Mouse (Mus musculus) adrenal gland, adult (tissue): ENCODE data around the gene Ckap5.
"Not testable (repeated sequence)": the region's sequence is repeated elsewhere in the genome, so short reads cannot be mapped to it uniquely, and the experiment has no call there.

Experiments used
- DNase-seq, 2 experiments: peaks; one replicate each; pipeline ENCODE4 v3.0.0; 2022 to 2023; ENCODE audit warnings: low spot score in 1 of 2; ENCODE audit not compliant: inconsistent age in 2 of 2

The Ckap5 gene

GRCm38 (mm10) chr2:91623366-91623765 is 96.8 kb downstream of the Ckap5 start:
- DNase-seq = not testable (repeated sequence)

GRCm38 (mm10) chr2:91627486-91627885 is 100.9 kb downstream of the Ckap5 start:
- no peak for DNase-seq

- no peak for DNase-seq
Observed at GRCm38 (mm10) chr2:91628171-91628570, 101.6 kb downstream of the Ckap5 start.

GRCm38 (mm10) chr2:91629682-91630081 is 103.1 kb downstream of the Ckap5 start:
- DNase-seq = peak in 1 of 2 experiments; percentile 60

GRCm38 (mm10) chr2:91630384-91630783 is 103.8 kb downstream of the Ckap5 start:
- peak in 1 of 2 experiments; percentile 46 for DNase-seq

- peak; percentile 51 to 77 for DNase-seq
Observed at GRCm38 (mm10) chr2:91631826-91632225, 105.3 kb downstream of the Ckap5 start.

- no peak for DNase-seq
Observed at GRCm38 (mm10) chr2:91632316-91632715, 105.8 kb downstream of the Ckap5 start.

- DNase-seq = peak in 1 of 2 experiments; percentile 20
Observed at GRCm38 (mm10) chr2:91633334-91633977, 106.9 kb downstream of the Ckap5 start.

- peak in 1 of 2 experiments; percentile 18 for DNase-seq
Observed at GRCm38 (mm10) chr2:91634841-91635240, 108.3 kb downstream of the Ckap5 start.

- peak in 1 of 2 experiments; percentile 18 for DNase-seq
Observed at GRCm38 (mm10) chr2:91635486-91635885, 108.9 kb downstream of the Ckap5 start.

GRCm38 (mm10) chr2:91636229-91636628 is 109.7 kb downstream of the Ckap5 start, which contains the start of gene F2:
F2 (minus strand) TSS chr2:91636414.
- peak in 1 of 2 experiments; percentile 19 for DNase-seq

GRCm38 (mm10) chr2:91636727-91637338 is 110.3 kb downstream of the Ckap5 start:
- no peak for DNase-seq

- no peak for DNase-seq
Observed at GRCm38 (mm10) chr2:91638931-91639330, 112.4 kb downstream of the Ckap5 start.

GRCm38 (mm10) chr2:91642825-91643415 is 116.4 kb downstream of the Ckap5 start:
- no peak for DNase-seq

- DNase-seq = no peak
Observed at GRCm38 (mm10) chr2:91644021-91644420, 117.5 kb downstream of the Ckap5 start.

- no peak for DNase-seq
Observed at GRCm38 (mm10) chr2:91645354-91645753, 118.8 kb downstream of the Ckap5 start.

- DNase-seq = no peak
Observed at GRCm38 (mm10) chr2:91645811-91646210, 119.2 kb downstream of the Ckap5 start.

GRCm38 (mm10) chr2:91646733-91647132 is 120.2 kb downstream of the Ckap5 start:
- DNase-seq = peak in 1 of 2 experiments; percentile 79

- DNase-seq = peak in 1 of 2 experiments; percentile 35
Observed at GRCm38 (mm10) chr2:91649152-91649551, 122.6 kb downstream of the Ckap5 start.

GRCm38 (mm10) chr2:91649553-91650359 is 123.2 kb downstream of the Ckap5 start, which contains the start of the genes Zfp408 and Arhgap1:
Zfp408 (minus strand) TSS chr2:91649791.
Arhgap1 (plus strand) TSS chr2:91649860.
- DNase-seq = peak; percentile 97 to 99

- no peak for DNase-seq
Observed at GRCm38 (mm10) chr2:91650360-91650995, 123.9 kb downstream of the Ckap5 start.
